Mouse (Mus musculus): ENCODE results near the gene Insm1. TPM values are rescaled to one million over a fixed set of nuclear protein-coding genes. Genes with fewer than 3 reads are reported as not detected.

Gene Insm1
- polyA plus RNA-seq, 1 experiment, result not detected

DNA sequence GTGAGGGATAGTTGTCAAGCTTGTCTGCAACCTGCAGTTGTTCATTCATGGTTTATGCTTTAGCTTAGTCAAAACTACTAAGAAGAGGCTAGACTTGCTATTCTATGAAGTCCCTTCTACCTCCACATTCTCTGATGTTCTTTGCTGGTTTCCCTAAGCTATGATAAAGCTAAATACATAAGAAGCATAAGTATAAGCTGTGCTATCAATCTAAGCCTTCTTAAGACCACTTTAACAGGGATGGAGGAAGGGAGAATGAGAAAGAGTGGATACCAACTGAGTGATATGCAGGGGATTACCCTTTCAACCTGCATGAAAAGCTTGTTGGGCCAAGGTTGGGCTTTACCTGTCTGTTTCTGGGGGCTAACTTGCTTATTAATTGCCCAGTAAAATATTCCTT is 33.9 kb downstream of the Insm1 start:
- Histone ChIP-seq H3K36me3 (ENCODE audit: control insufficient read depth, insufficient read depth) (no peaks in the 10 kb centered on the region), H3K4me3 (no peak overlapping the region), H3ac (ENCODE audit: control insufficient read depth, insufficient read length) (no peak overlapping the region), H3K79me2 (ENCODE audit: control insufficient read depth, insufficient read depth) (no peaks in the 10 kb centered on the region), H3K27me3 (ENCODE audit: control insufficient read depth, insufficient read depth, insufficient read length) (no peaks in the 10 kb centered on the region), H3K4me2 (ENCODE audit: low read depth) (no peak overlapping the region)
- no peak for TF ChIP-seq TCF12 (IDR thresholded peaks at IDR 0.05; ENCODE audit: insufficient read depth, poor library complexity, severe bottlenecking)
- TF ChIP-seq E2F4 (IDR thresholded peaks at IDR 0.05; ENCODE audit: insufficient read depth), result no peak
- TF ChIP-seq POLR2AphosphoS2 (IDR thresholded peaks at IDR 0.05; ENCODE audit: insufficient read length, low read depth), result no peak
- TF ChIP-seq CEBPB (IDR thresholded peaks at IDR 0.05; ENCODE audit: insufficient read depth, poor library complexity, severe bottlenecking), result no peak
- TF ChIP-seq USF1 (IDR thresholded peaks at IDR 0.05; ENCODE audit: low read depth), result no peak
- no peak for TF ChIP-seq TCF3 (IDR thresholded peaks at IDR 0.05; ENCODE audit: insufficient read length, low read depth)
- no peak for TF ChIP-seq MYOG (IDR thresholded peaks at IDR 0.05; ENCODE audit: control insufficient read depth in 1 of 3, insufficient read depth in 1 of 3, insufficient read length in 2 of 3, low read depth in 2 of 3)
- no peak for TF ChIP-seq MYOD1 (IDR thresholded peaks at IDR 0.05; ENCODE audit: control insufficient read depth in 1 of 3, insufficient read length in 2 of 3, low read depth in 2 of 3)
- no peak for TF ChIP-seq POLR2A (IDR thresholded peaks at IDR 0.05; ENCODE audit: insufficient read length, low read depth)

DNA sequence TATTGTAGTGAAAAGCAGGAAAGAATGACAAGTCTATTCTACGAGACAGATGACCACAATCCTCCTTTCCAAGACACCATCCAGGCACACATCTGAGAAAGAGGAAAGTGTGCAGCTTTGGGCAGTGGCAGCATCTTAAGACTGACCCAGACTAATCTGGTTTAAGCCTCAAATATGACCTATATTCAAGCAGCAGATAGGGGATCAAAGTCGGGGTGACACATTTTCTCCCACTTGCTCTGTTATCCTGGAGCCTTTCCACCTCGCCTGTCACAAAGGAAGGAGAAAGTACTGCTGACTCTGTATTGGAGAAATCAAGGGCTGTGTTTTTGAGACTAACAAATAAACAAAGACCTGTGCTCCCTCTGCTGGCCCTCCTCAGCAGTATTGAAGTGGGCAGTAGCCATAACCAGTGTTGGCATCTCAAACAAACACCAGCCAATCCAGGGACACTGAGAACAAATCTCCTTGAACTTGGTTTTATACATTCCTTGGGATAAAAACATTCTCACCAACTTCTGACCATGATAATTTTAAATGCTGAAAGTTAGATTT is 34.7 kb downstream of the Insm1 start:
- TF ChIP-seq POLR2AphosphoS2 (IDR thresholded peaks at IDR 0.05; ENCODE audit: insufficient read length, low read depth) (no peak), CEBPB (IDR thresholded peaks at IDR 0.05; ENCODE audit: insufficient read depth, poor library complexity, severe bottlenecking) (no peak), TCF3 (IDR thresholded peaks at IDR 0.05; ENCODE audit: insufficient read length, low read depth) (no peak), REST (IDR thresholded peaks at IDR 0.05; ENCODE audit: insufficient read depth, insufficient read length) (no peak)
- no peak overlapping the region for H3K4me2 ChIP-seq (ENCODE audit: low read depth)
- H3K79me2 ChIP-seq (ENCODE audit: control insufficient read depth, insufficient read depth), result no peaks in the 10 kb centered on the region
- H3K27me3 ChIP-seq (ENCODE audit: control insufficient read depth, insufficient read depth, insufficient read length), result no peaks in the 10 kb centered on the region
- no peak overlapping the region for H3ac ChIP-seq (ENCODE audit: control insufficient read depth, insufficient read length)
- H3K4me3 ChIP-seq, result no peak overlapping the region
- H3K36me3 ChIP-seq (ENCODE audit: control insufficient read depth, insufficient read depth), result no peaks in the 10 kb centered on the region

- H3K4me3 ChIP-seq, result no peak overlapping the region
- no peak overlapping the region for H3K4me2 ChIP-seq (ENCODE audit: low read depth)
- no peaks in the 10 kb centered on the region for H3K27me3 ChIP-seq (ENCODE audit: control insufficient read depth, insufficient read depth, insufficient read length)
- H3K79me2 ChIP-seq (ENCODE audit: control insufficient read depth, insufficient read depth), result no peaks in the 10 kb centered on the region
- H3K36me3 ChIP-seq (ENCODE audit: control insufficient read depth, insufficient read depth), result no peaks in the 10 kb centered on the region
- no peak for TF ChIP-seq CEBPB (IDR thresholded peaks at IDR 0.05; ENCODE audit: insufficient read depth, poor library complexity, severe bottlenecking)
- TF ChIP-seq MYOD1 (IDR thresholded peaks at IDR 0.05; ENCODE audit: control insufficient read depth in 1 of 3, insufficient read length in 2 of 3, low read depth in 2 of 3), result peak in 1 of 3 experiments; percentile 12
- no peak for TF ChIP-seq USF1 (IDR thresholded peaks at IDR 0.05; ENCODE audit: low read depth)
- TF ChIP-seq TCF12 (IDR thresholded peaks at IDR 0.05; ENCODE audit: insufficient read depth, poor library complexity, severe bottlenecking), result no peak
- no peak overlapping the region for H3ac ChIP-seq (ENCODE audit: control insufficient read depth, insufficient read length)
Measured at GRCm38 (mm10) chr2:146257037-146257436, 35.3 kb downstream of the Insm1 start.

GRCm38 (mm10) chr2:146257609-146258008 is 35.9 kb downstream of the Insm1 start:
- Histone ChIP-seq H3K36me3 (ENCODE audit: control insufficient read depth, insufficient read depth) (no peaks in the 10 kb centered on the region), H3K79me2 (ENCODE audit: control insufficient read depth, insufficient read depth) (no peaks in the 10 kb centered on the region), H3K4me2 (ENCODE audit: low read depth) (no peak overlapping the region), H3K4me3 (no peak overlapping the region), H3K27me3 (ENCODE audit: control insufficient read depth, insufficient read depth, insufficient read length) (no peaks in the 10 kb centered on the region), H3ac (ENCODE audit: control insufficient read depth, insufficient read length) (no peak overlapping the region)
- TF ChIP-seq USF1 (IDR thresholded peaks at IDR 0.05; ENCODE audit: low read depth) (no peak), MAX (IDR thresholded peaks at IDR 0.05; ENCODE audit: low read depth) (no peak), SRF (IDR thresholded peaks at IDR 0.05; ENCODE audit: control insufficient read depth, insufficient read length, low read depth) (no peak), CEBPB (IDR thresholded peaks at IDR 0.05; ENCODE audit: insufficient read depth, poor library complexity, severe bottlenecking) (no peak), TCF12 (IDR thresholded peaks at IDR 0.05; ENCODE audit: insufficient read depth, poor library complexity, severe bottlenecking) (no peak), REST (IDR thresholded peaks at IDR 0.05; ENCODE audit: insufficient read depth, insufficient read length) (no peak), POLR2AphosphoS2 (IDR thresholded peaks at IDR 0.05; ENCODE audit: insufficient read length, low read depth) (no peak), MYOD1 (IDR thresholded peaks at IDR 0.05; ENCODE audit: control insufficient read depth in 1 of 3, insufficient read length in 2 of 3, low read depth in 2 of 3) (no peak), MYOG (IDR thresholded peaks at IDR 0.05; ENCODE audit: control insufficient read depth in 1 of 3, insufficient read depth in 1 of 3, insufficient read length in 2 of 3, low read depth in 2 of 3) (no peak), TCF3 (IDR thresholded peaks at IDR 0.05; ENCODE audit: insufficient read length, low read depth) (no peak), POLR2A (IDR thresholded peaks at IDR 0.05; ENCODE audit: insufficient read length, low read depth) (no peak), E2F4 (IDR thresholded peaks at IDR 0.05; ENCODE audit: insufficient read depth) (no peak)

DNA sequence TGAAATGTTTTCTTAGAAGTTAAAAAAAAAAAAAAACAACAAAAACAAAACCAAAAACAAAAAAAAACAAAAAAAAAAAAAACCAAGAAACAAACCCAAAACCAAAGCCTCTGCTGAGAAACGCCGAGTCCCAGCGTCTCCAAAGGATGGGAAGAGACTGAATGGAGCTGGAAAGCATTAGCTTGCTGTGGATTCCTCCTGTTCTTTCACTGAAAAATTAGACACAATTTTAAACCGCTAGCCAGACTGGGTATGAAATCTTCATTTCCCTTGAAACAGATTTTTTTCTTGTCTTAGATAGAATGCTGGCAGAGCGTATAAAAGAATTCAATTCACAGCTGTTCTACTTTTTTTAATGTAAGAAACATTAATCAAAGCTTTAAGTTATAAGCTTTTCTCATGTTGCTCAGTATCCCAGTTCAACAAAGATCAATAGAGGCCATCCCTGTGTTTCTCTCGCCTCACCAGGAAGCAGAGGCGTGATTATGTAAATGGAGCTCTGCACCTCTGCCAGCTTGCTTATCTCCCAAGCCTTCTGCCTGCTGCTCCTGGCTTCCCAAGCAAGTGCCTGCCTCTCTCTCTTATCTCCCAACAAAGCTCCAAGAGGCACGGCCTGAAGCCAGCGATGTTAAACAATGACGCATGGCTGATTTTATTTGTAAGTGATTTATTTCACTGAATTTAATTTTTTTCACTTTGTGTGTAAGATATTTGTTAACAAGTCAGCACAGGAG is 37.2 kb downstream of the Insm1 start:
- H3K36me3 ChIP-seq (ENCODE audit: control insufficient read depth, insufficient read depth), result no peaks in the 10 kb centered on the region
- H3K4me3 ChIP-seq, result no peak overlapping the region
- TF ChIP-seq USF1 (IDR thresholded peaks at IDR 0.05; ENCODE audit: low read depth), result no peak
- TF ChIP-seq E2F4 (IDR thresholded peaks at IDR 0.05; ENCODE audit: insufficient read depth), result no peak
- TF ChIP-seq CEBPB (IDR thresholded peaks at IDR 0.05; ENCODE audit: insufficient read depth, poor library complexity, severe bottlenecking), result no peak
- TF ChIP-seq TCF12 (IDR thresholded peaks at IDR 0.05; ENCODE audit: insufficient read depth, poor library complexity, severe bottlenecking), result no peak
- no peak for TF ChIP-seq MYOD1 (IDR thresholded peaks at IDR 0.05; ENCODE audit: control insufficient read depth in 1 of 3, insufficient read length in 2 of 3, low read depth in 2 of 3)
- TF ChIP-seq TCF3 (IDR thresholded peaks at IDR 0.05; ENCODE audit: insufficient read length, low read depth), result no peak
- H3K4me2 ChIP-seq (ENCODE audit: low read depth), result no peak overlapping the region
- H3K79me2 ChIP-seq (ENCODE audit: control insufficient read depth, insufficient read depth), result no peaks in the 10 kb centered on the region
- H3K27me3 ChIP-seq (ENCODE audit: control insufficient read depth, insufficient read depth, insufficient read length), result no peaks in the 10 kb centered on the region
- no peak overlapping the region for H3ac ChIP-seq (ENCODE audit: control insufficient read depth, insufficient read length)

Measured in myocyte (in vitro differentiated cells).